Mouse (Mus musculus): ENCODE measurements at regions not wholly inside any gene's neighbourhood (a gene's known extent, or its start where the extent isn't known, plus 50 kb on each side); places are given as distances from the start of the nearest gene placed in this dataset.

GRCm38 (mm10) chr5:106376781-106377525 lies 81.0 kb downstream of the Barhl2 start:
- TF ChIP-seq CTCF (IDR thresholded peaks at IDR 0.05; ENCODE audit: low read depth) (no peak), EP300 (optimal IDR thresholded peaks at IDR 0.05) (no peak)
